Mouse (Mus musculus) stomach, postnatal 0 days (tissue): ENCODE measurements around the gene Snd1. TPM values are rescaled to one million over a fixed set of nuclear protein-coding genes. Genes with fewer than 3 reads are reported as not detected.

ENCODE experiments used
- ATAC-seq: fragments of 200-750 bp; cut with Nextera tagmentation; 2 replicates; pipeline ENCODE4 v1.8.0; 2017; ENCODE audit not compliant: low FRiP score, low TSS enrichment
- DNase-seq: peaks from one replicate; pipeline ENCODE4 v3.0.0-alpha.2; 2016; ENCODE audit warnings: low spot score
- H3K27ac ChIP-seq: fragments of 300-500 bp; sonication (generic); replicated peaks from 2 replicates; pipeline ENCODE4 v1.5.1; 2014; ENCODE audit warnings: mild to moderate bottlenecking, control low read depth
- H3K27me3 ChIP-seq: fragments of 300-500 bp; sonication (generic); 2 replicates; pipeline ENCODE4 v1.6.1; 2014; ENCODE audit warnings: low read length; ENCODE audit not compliant: control insufficient read depth, insufficient read depth
- H3K36me3 ChIP-seq: fragments of 300-500 bp; sonication (generic); 2 replicates; pipeline ENCODE4 v1.6.1; 2014; ENCODE audit warnings: low read length, mixed read lengths; ENCODE audit not compliant: control insufficient read depth, insufficient read depth
- H3K4me1 ChIP-seq: fragments of 300-500 bp; sonication (generic); replicated peaks from 2 replicates; pipeline ENCODE4 v1.6.1; 2014; ENCODE audit warnings: antibody characterized with exemption; ENCODE audit not compliant: control insufficient read depth, insufficient read depth
- H3K4me2 ChIP-seq: fragments of 300-500 bp; sonication (generic); replicated peaks from 2 replicates; pipeline ENCODE4 v1.6.1; 2014; ENCODE audit warnings: low read depth, mild to moderate bottlenecking, control low read depth, moderate library complexity
- H3K4me3 ChIP-seq: fragments of 300-500 bp; sonication (generic); 2 replicates; pipeline ENCODE4 v1.5.1; 2014; ENCODE audit warnings: low read depth, low read length, control low read depth
- H3K9ac ChIP-seq: fragments of 300-500 bp; sonication (generic); 2 replicates; pipeline ENCODE4 v1.6.1; 2014; ENCODE audit warnings: mild to moderate bottlenecking, low read length, control low read depth, mixed read lengths
- H3K9me3 ChIP-seq: fragments of 300-500 bp; sonication (generic); 2 replicates; pipeline ENCODE4 v1.6.1; 2016; ENCODE audit warnings: low read length; ENCODE audit not compliant: control insufficient read depth
- CTCF ChIP-seq: IDR thresholded peaks from 2 replicates; pipeline ENCODE4 v1.5.1; 2016; ENCODE audit warnings: antibody characterized with exemption, low read depth, mild to moderate bottlenecking, moderate library complexity
- EP300 ChIP-seq: optimal IDR thresholded peaks from 2 replicates; pipeline ENCODE3; 2016; ENCODE audit warnings: antibody characterized with exemption
- WGBS: fragments of 180-500 bp; shearing (Covaris S2); extraction: QIAGEN DNeasy Blood & Tissue Kit; methylation state at CpG from one replicate; pipeline ENCODE4 v1.1.7; 2014; 5-methylcytosine and 5-hydroxymethylcytosine counted together
- polyA plus RNA-seq: library from polyadenylated mRNA; unstranded; fragments of >200 nt; fragmentation: Nextera tagmentation; extraction: Ambion mirVana; gene quantifications from 2 replicates; pipeline ENCODE4 v1.2.1, GENCODE M21; 2015

Gene Snd1
- polyA plus RNA-seq, 1 experiment from 2014 or later: 81.3 TPM

GRCm38 (mm10) chr6:28685052-28685451 lies 210.1 kb downstream of the Snd1 start:
- TF ChIP-seq CTCF: no peak
- ATAC-seq (no peak), DNase-seq (no peak)
- Histone ChIP-seq H3K27me3 (no peaks in the 10 kb centered on the region), H3K4me3 (no peak overlapping the region), H3K4me2 (no peak overlapping the region), H3K27ac (no peak overlapping the region), H3K4me1 (no peaks in the 10 kb centered on the region; the same call in none of the 2 replicates), H3K9me3 (no peaks in the 10 kb centered on the region), H3K36me3 (no peaks in the 10 kb centered on the region), H3K9ac (no peak overlapping the region)
- WGBS: 70% methylated on average over 3 of the region's 3 CpGs

GRCm38 (mm10) chr6:28685745-28686144 lies 210.8 kb downstream of the Snd1 start:
- DNase-seq (no peak), ATAC-seq (no peak)
- no peak for TF ChIP-seq CTCF
- TF ChIP-seq EP300: no peak
- Histone ChIP-seq H3K9ac (no peak overlapping the region), H3K4me3 (no peak overlapping the region), H3K4me1 (no peaks in the 10 kb centered on the region; the same call in none of the 2 replicates), H3K27me3 (no peaks in the 10 kb centered on the region), H3K27ac (no peak overlapping the region), H3K4me2 (no peak overlapping the region), H3K9me3 (no peaks in the 10 kb centered on the region), H3K36me3 (no peaks in the 10 kb centered on the region)
- WGBS: 87% methylated on average over 5 of the region's 5 CpGs

DNA sequence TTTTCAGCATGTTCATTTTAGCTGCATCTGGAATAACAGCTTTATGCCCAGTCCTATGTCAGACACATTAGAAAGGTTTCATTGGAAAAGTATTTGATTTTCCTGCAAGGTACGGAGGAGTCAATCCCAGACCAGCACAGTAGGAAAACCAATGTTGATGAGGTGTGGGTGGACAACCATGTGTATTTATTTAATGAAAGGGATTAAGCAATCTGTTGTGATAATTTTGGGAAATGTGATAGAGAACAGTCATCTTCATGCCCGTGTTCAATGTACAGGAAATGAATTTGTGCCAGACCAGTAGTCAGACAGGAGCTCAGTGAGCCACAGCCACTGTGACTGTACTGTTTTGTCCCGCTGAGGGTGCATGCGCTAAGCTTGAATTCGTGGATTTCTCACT lies 212.8 kb downstream of the Snd1 start:
- TF ChIP-seq EP300 (no peak), CTCF (no peak)
- Histone ChIP-seq H3K27me3 (no peaks in the 10 kb centered on the region), H3K9ac (no peak overlapping the region), H3K9me3 (no peaks in the 10 kb centered on the region), H3K4me2 (no peak overlapping the region), H3K4me1 (no peaks in the 10 kb centered on the region), H3K36me3 (no peaks in the 10 kb centered on the region), H3K4me3 (no peak overlapping the region), H3K27ac (no peak overlapping the region)
- ATAC-seq (no peak), DNase-seq (no peak)
- 85% methylated on average over 5 of the region's 5 CpGs for WGBS

DNA sequence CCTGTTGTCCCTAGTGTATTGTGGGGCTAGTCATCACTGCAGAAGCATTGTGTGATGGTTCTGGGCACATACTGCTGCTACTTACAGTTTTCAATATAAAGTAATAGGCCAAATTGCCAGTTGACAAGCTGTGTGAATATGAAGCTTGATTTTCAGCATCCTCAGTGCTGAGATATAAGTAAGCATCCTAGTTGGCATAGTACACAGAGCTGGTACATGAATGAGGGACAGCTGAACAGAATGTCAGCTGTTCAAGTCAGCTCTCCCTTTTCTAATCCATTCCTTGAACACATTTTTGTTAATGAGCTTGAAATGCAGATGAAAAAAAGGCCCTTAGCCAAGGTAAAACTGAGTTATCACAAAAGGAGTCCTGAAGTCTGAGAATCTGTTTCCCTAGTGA lies 217.7 kb downstream of the Snd1 start:
- H3K4me2 ChIP-seq: no peak overlapping the region
- H3K36me3 ChIP-seq: no peaks in the 10 kb centered on the region
- H3K4me3 ChIP-seq: no peak overlapping the region
- H3K9ac ChIP-seq: no peak overlapping the region
- H3K4me1 ChIP-seq: no peaks in the 10 kb centered on the region
- ATAC-seq: no peak
- no peaks in the 10 kb centered on the region for H3K9me3 ChIP-seq
- no peak overlapping the region for H3K27ac ChIP-seq
- DNase-seq: no peak
- TF ChIP-seq CTCF (no peak), EP300 (no peak)
- H3K27me3 ChIP-seq: no peaks in the 10 kb centered on the region

GRCm38 (mm10) chr6:28697214-28697613 lies 222.3 kb downstream of the Snd1 start:
- no peak for ATAC-seq
- 85% methylated on average over 3 of the region's 3 CpGs for WGBS
- H3K4me2 ChIP-seq: no peak overlapping the region
- TF ChIP-seq CTCF: no peak
- TF ChIP-seq EP300: no peak
- H3K4me3 ChIP-seq: no peak overlapping the region
- H3K9ac ChIP-seq: no peak overlapping the region
- no peaks in the 10 kb centered on the region for H3K36me3 ChIP-seq
- no peaks in the 10 kb centered on the region for H3K4me1 ChIP-seq
- no peaks in the 10 kb centered on the region for H3K27me3 ChIP-seq
- no peak for DNase-seq
- no peaks in the 10 kb centered on the region for H3K9me3 ChIP-seq
- H3K27ac ChIP-seq: no peak overlapping the region

- no peak for DNase-seq
- Histone ChIP-seq H3K27me3 (no peaks in the 10 kb centered on the region), H3K27ac (no peak overlapping the region), H3K9me3 (no peaks in the 10 kb centered on the region), H3K4me3 (no peak overlapping the region), H3K4me1 (peaks cover 12% of the 10 kb centered on the region), H3K36me3 (no peaks in the 10 kb centered on the region), H3K4me2 (no peak overlapping the region), H3K9ac (no peak overlapping the region)
- no peak for ATAC-seq
- WGBS: 35% methylated on average over 6 of the region's 6 CpGs
- TF ChIP-seq EP300 (no peak), CTCF (no peak)
These were observed 229.7 kb downstream of the Snd1 start for GRCm38 (mm10) chr6:28704612-28705011.
